Mouse (Mus musculus) bone marrow macrophage, adult 2 months (primary cell): ENCODE data around the gene Myo3b. TPM values are rescaled to one million over a fixed set of nuclear protein-coding genes. Genes with fewer than 3 reads are reported as not detected.

ENCODE experiments used
- H3K27ac ChIP-seq: 2 replicates; pipeline ENCODE4 v1.5.1; 2012; ENCODE audit warnings: low read depth, low read length; ENCODE audit not compliant: insufficient read depth
- H3K4me1 ChIP-seq: 2 replicates; pipeline ENCODE4 v1.6.1; 2012; ENCODE audit warnings: low read length; ENCODE audit not compliant: control insufficient read depth, insufficient read depth
- H3K4me3 ChIP-seq: 2 replicates; pipeline ENCODE4 v1.5.1; 2012; ENCODE audit warnings: mild to moderate bottlenecking, low read length, moderate library complexity; ENCODE audit not compliant: insufficient read depth
- CTCF ChIP-seq: IDR thresholded peaks from 2 replicates; pipeline ENCODE4 v1.5.1; 2012; ENCODE audit warnings: low read depth, mild to moderate bottlenecking, low read length, moderate library complexity
- POLR2A ChIP-seq: IDR thresholded peaks from 2 replicates; pipeline ENCODE4 v1.6.1; 2012; ENCODE audit warnings: mild to moderate bottlenecking, low read depth, low read length, borderline replicate concordance
- polyA plus RNA-seq: library from polyadenylated mRNA; stranded (reverse); fragments of >200 nt; gene quantifications from 2 replicates; pipeline ENCODE4 v1.2.4, GENCODE M21; 2012; ENCODE audit not compliant: missing spikeins, insufficient read depth, insufficient read length

Myo3b gene
- polyA plus RNA-seq, 1 experiment: not detected

GRCm38 (mm10) chr2:70291063-70291462, 252.1 kb downstream of the Myo3b start:
- TF ChIP-seq POLR2A (no peak), CTCF (no peak)
- Histone ChIP-seq H3K4me3 (no peak overlapping the region), H3K27ac (no peak overlapping the region), H3K4me1 (no peaks in the 10 kb centered on the region)

DNA sequence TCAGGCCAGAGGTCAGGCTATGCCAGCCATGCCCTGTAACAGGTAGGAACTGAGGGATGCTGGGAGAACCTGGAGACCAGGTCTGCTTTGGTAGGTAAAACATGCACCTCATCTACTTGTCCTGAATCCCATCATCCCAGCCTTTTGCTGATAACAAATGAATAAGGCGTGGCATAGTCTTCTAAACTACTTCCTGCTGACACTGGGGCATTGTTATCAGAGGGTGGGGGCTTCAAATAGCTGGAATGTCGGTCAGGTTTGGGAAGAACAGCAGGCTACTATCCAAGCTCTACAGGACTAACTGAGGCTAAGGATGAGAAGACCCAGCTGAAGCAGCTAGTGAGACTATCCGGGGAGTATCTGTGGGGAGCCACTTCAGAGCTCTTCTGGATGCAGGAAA, 253.8 kb downstream of the Myo3b start:
- no peak overlapping the region for H3K27ac ChIP-seq
- TF ChIP-seq POLR2A (no peak), CTCF (no peak)
- H3K4me3 ChIP-seq: no peak overlapping the region
- no peaks in the 10 kb centered on the region for H3K4me1 ChIP-seq

DNA sequence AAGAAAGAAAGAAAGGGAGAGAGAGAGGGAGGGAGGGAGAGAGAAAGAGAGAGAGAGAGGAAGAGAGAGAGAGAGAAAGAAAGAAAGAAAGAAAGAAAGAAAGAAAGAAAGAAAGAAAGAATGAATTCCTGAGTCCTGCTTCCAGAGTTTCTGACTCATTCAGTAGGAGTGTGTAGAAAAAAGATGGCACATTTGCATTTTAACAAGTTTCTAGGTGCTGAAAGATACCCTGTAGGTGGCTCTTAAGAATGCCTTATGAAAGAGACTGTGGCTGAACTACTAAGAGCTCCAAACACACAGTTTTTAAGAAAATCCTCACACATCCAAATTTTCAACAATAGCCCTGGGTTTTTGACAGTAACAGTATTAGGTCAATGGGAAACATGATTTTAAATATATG, 264.0 kb downstream of the Myo3b start:
- H3K4me1 ChIP-seq: no peaks in the 10 kb centered on the region
- no peak overlapping the region for H3K27ac ChIP-seq
- TF ChIP-seq CTCF: no peak
- no peak for TF ChIP-seq POLR2A
- no peak overlapping the region for H3K4me3 ChIP-seq

- H3K4me1 ChIP-seq: no peaks in the 10 kb centered on the region
- no peak overlapping the region for H3K27ac ChIP-seq
- no peak overlapping the region for H3K4me3 ChIP-seq
- TF ChIP-seq POLR2A (no peak), CTCF (no peak)
Observed at GRCm38 (mm10) chr2:70315125-70315524, 276.2 kb downstream of the Myo3b start.

DNA sequence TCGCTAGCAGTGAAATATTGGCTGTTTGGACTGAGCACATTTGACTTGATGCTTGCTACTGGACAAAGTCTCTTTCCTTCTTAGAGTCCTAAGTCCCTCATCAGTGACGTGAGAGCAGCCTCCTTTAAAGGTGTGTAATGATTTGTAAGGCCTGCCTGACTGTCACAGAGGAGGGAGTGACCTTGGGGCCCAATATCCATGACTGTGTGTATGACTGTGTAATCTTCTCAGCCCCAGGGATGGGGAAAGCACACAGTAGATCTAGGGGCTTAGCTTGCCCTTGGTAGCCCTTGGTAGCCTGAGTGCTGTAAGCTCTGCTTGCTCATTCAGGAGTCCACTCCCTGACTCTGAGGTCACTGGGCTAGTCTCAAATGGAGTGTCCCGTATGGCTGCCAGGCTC, 276.8 kb downstream of the Myo3b start:
- Histone ChIP-seq H3K4me1 (no peaks in the 10 kb centered on the region), H3K27ac (no peak overlapping the region), H3K4me3 (no peak overlapping the region)
- TF ChIP-seq CTCF (no peak), POLR2A (no peak)

DNA sequence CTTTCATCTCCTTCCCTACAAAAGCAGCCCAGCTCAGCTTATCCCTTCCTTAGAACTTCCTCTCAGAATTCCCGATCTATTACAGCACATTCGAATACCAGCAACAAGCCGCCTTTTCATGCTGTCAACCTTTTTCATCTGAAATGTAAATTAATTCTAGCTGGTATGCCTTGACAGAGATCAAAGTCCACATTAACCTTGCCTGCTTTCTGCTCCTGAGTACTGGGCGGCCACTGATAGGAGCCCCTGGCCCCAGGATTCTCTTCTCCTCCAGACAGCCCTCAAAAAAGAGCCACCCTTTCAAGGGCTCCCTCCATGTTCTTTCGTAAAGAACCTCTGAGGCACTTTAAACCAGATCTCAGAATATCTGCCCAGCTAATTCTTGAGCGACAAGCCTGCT, 278.9 kb downstream of the Myo3b start:
- Histone ChIP-seq H3K27ac (no peak overlapping the region), H3K4me1 (no peaks in the 10 kb centered on the region)
- TF ChIP-seq CTCF: no peak
- no peak for TF ChIP-seq POLR2A

DNA sequence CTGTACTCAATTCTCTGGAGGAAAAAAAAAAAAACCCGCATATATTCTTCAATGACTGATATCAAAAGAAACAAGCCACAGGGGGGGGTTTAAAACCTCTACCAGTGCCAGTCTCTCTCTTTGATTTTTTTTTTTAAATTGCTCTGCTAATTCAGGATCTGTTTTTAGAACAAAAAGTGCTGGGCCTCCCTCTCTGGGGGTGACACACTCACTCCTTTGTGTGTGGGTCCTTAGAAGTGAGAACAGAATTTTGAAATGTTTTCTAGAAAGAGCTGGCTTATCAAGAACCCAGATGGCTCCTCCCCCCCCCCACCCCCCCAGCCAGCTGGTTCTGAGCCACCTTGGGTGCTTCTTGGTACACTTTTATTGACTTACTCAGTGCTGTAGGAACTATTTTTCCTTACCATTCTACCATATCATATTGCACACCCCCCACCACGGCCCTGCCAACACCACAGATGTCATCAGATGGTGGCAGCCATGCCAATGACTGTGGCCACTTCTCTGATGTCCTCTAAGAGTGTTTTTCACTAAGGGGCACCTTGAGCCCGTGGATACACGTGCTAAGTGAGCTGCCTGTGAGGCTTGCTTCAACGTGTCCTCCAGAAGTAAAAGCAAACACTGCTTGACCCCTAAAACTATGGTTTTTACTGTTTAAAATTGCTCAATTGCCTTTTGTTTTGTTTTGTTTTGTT, 280.1 kb downstream of the Myo3b start:
- Histone ChIP-seq H3K4me3 (no peak overlapping the region), H3K4me1 (no peaks in the 10 kb centered on the region), H3K27ac (no peak overlapping the region)
- no peak for TF ChIP-seq CTCF
- no peak for TF ChIP-seq POLR2A

More for the DNA sequence above, 278.9 kb downstream of the Myo3b start:
- no peak overlapping the region for H3K4me3 ChIP-seq

DNA sequence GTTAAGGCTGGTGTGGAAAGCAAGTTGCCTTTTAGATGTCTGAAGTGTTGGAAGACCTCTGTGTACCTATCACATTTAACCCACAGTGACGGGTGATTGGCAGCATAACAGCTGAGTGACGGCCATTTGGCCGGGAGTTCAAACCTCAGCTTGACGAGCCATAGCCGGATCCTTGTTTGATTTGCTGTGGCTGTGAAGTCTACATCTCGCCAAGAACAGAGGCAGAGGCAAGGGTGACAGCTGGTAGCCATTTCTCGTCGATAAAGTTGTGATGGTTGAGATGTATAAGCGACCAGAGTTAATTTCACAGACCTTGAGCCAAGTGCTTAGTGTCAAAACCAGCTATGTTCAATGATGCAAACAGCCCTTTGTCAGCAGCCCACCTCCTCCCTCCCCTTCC, 283.8 kb downstream of the Myo3b start:
- no peaks in the 10 kb centered on the region for H3K4me1 ChIP-seq
- no peak overlapping the region for H3K4me3 ChIP-seq
- H3K27ac ChIP-seq: no peak overlapping the region
- TF ChIP-seq POLR2A (no peak), CTCF (no peak)

DNA sequence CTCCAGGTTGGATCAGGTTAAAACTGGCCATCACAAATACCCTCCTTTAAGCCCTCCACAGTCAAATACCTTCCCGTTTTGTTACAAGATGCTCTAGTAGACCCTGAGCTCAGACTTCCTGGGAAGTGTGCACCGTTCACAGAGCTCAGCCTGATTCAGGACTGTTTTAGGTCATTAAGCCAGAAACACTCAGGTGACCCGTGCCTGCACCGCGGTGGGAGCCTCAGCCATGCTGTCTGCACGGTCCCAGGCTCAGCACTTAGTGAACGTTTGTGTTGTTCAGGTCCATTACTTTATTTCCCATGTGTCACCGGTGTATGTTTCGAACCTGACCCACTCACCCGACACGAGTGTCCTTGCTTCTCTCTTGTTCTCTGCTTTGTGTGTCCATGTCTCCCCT, 288.7 kb downstream of the Myo3b start:
- TF ChIP-seq CTCF (no peak), POLR2A (no peak)
- H3K4me1 ChIP-seq: no peaks in the 10 kb centered on the region
- no peak overlapping the region for H3K27ac ChIP-seq
- H3K4me3 ChIP-seq: no peak overlapping the region

GRCm38 (mm10) chr2:70332905-70333304, 294.0 kb downstream of the Myo3b start:
- Histone ChIP-seq H3K4me1 (no peaks in the 10 kb centered on the region), H3K27ac (no peak overlapping the region), H3K4me3 (no peak overlapping the region)
- TF ChIP-seq POLR2A: no peak
- TF ChIP-seq CTCF: no peak

DNA sequence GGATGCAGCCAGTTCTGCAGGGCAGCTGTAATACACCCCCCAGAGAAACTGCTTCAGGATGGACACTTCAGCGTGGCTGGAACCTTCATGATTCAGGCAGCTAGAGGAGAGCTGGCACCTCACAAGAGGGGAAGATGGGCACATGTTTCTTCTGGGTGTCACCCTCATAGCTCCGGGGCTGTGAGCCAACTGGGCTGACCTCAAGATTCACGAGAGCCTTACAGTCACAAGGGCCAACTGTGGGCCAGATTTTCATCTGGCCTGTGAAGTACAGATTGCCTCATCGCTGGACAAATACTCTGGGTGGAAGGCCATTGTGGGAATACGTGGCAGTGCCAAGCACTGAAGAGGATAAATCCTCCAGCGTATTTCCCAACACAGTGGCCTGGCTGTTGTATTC, 294.6 kb downstream of the Myo3b start:
- TF ChIP-seq POLR2A: no peak
- TF ChIP-seq CTCF: no peak
- no peak overlapping the region for H3K27ac ChIP-seq
- no peaks in the 10 kb centered on the region for H3K4me1 ChIP-seq
- H3K4me3 ChIP-seq: no peak overlapping the region
